Mouse (Mus musculus) left cerebral cortex, adult 9 months (tissue): ENCODE data around the gene Cyp27b1.
"Not testable (repeated sequence)": the region's sequence is repeated elsewhere in the genome, so short reads cannot be mapped to it uniquely, and the experiment has no call there.

Experiments
- DNase-seq, 2 experiments: peaks; one replicate each; pipeline ENCODE4 v3.0.0; 2022; ENCODE audit warnings: low spot score in 2 of 2

Gene Cyp27b1

GRCm38 (mm10) chr10:127069281-127070189, 21.5 kb downstream of the Cyp27b1 start:
- DNase-seq, result no peak

- DNase-seq, result peak; percentile 91 to 96
Measured at GRCm38 (mm10) chr10:127070190-127071121, 22.4 kb downstream of the Cyp27b1 start, which contains the start of gene Tspan31. Tspan31 (minus strand) TSS chr10:127070264.

GRCm38 (mm10) chr10:127071203-127071602, 23.2 kb downstream of the Cyp27b1 start:
- no peak for DNase-seq

- not testable (repeated sequence) for DNase-seq
Measured at GRCm38 (mm10) chr10:127072270-127072669, 24.2 kb downstream of the Cyp27b1 start.

- DNase-seq, result not testable (repeated sequence)
Measured at GRCm38 (mm10) chr10:127072969-127073368, 24.9 kb downstream of the Cyp27b1 start.

- no peak for DNase-seq
Measured at GRCm38 (mm10) chr10:127073981-127074380, 25.9 kb downstream of the Cyp27b1 start.

GRCm38 (mm10) chr10:127075080-127075479, 27.0 kb downstream of the Cyp27b1 start, which contains the start of gene Agap2:
Agap2 (plus strand) TSS chr10:127075284.
- DNase-seq, result no peak

- no peak for DNase-seq
Measured at GRCm38 (mm10) chr10:127075651-127076050, 27.6 kb downstream of the Cyp27b1 start.

GRCm38 (mm10) chr10:127076082-127076481, 28.0 kb downstream of the Cyp27b1 start:
- no peak for DNase-seq

GRCm38 (mm10) chr10:127077515-127077914, 29.5 kb downstream of the Cyp27b1 start:
- no peak for DNase-seq

GRCm38 (mm10) chr10:127078001-127078676, 30.1 kb downstream of the Cyp27b1 start:
- peak; percentile 73 to 84 for DNase-seq

- DNase-seq, result peak in 1 of 2 experiments; percentile 75
Measured at GRCm38 (mm10) chr10:127078677-127079575, 30.9 kb downstream of the Cyp27b1 start.

- DNase-seq, result no peak
Measured at GRCm38 (mm10) chr10:127079665-127080391, 31.8 kb downstream of the Cyp27b1 start.

- DNase-seq, result peak in 1 of 2 experiments; percentile 66
Measured at GRCm38 (mm10) chr10:127080901-127081780, 33.1 kb downstream of the Cyp27b1 start.

- no peak for DNase-seq
Measured at GRCm38 (mm10) chr10:127081996-127082620, 34.1 kb downstream of the Cyp27b1 start.

GRCm38 (mm10) chr10:127083292-127083914, 35.4 kb downstream of the Cyp27b1 start:
- no peak for DNase-seq

- DNase-seq, result no peak
Measured at GRCm38 (mm10) chr10:127083915-127084306, 35.9 kb downstream of the Cyp27b1 start.

GRCm38 (mm10) chr10:127085052-127085451, 37.0 kb downstream of the Cyp27b1 start:
- no peak for DNase-seq
